Mouse (Mus musculus): ENCODE results near the gene Nif3l1.

DNA sequence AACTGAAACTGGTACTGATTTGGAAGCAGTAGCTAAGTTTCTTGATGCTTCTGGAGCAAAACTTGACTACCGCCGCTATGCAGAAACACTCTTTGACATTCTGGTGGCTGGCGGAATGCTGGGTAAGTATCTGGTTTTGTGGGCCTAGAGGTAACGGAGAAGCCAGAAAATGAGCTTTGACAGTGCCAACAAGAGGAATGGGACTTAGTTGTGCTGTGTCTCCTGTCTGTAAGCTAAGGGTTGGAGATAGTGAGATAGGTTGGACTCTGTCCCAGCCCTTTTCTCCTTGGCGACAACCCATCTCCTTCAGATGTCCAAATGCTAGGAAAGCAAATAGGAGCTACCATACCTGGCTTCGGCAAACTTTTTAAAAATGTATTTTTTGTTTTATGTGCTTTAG, 47.2 kb upstream of the Nif3l1 start:
- TF ChIP-seq EP300 (IDR thresholded peaks at IDR 0.05; ENCODE audit: low read depth in 1 of 2, low read length in 2 of 2) (no peak), POLR2A (IDR thresholded peaks at IDR 0.05; ENCODE audit: control insufficient read depth in 1 of 2, insufficient read depth in 1 of 2, low read depth in 1 of 2, low read length in 2 of 2, poor library complexity in 1 of 2) (no peak), CTCF (IDR thresholded peaks at IDR 0.05 in 2 of 3, conservative IDR thresholded peaks at IDR 0.05 in 1 of 3; ENCODE audit: control insufficient read depth in 1 of 3, insufficient read depth in 1 of 3, low read depth in 2 of 3, low read length in 3 of 3, poor library complexity in 1 of 3, severe bottlenecking in 1 of 3) (no peak), ZKSCAN1 (IDR thresholded peaks at IDR 0.05; ENCODE audit: low read depth, low read length) (no peak), GATA1 (IDR thresholded peaks at IDR 0.05; ENCODE audit: low read depth, low read length) (no peak), HCFC1 (IDR thresholded peaks at IDR 0.05; ENCODE audit: low read depth, low read length) (no peak), TAL1 (IDR thresholded peaks at IDR 0.05; ENCODE audit: low read length) (no peak), JUND (IDR thresholded peaks at IDR 0.05; ENCODE audit: low read depth, low read length) (no peak)
